Mouse (Mus musculus): ENCODE data around the gene Kctd20.

GRCm38 (mm10) chr17:28986833-28987232 lies 35.1 kb downstream of the Kctd20 start:
- TF ChIP-seq CTCF (IDR thresholded peaks at IDR 0.05) (peak; percentile 80), POLR2A (IDR thresholded peaks at IDR 0.05; ENCODE audit: insufficient read depth, low read depth, low read length) (no peak)
